Mouse (Mus musculus) midbrain, embryonic 12.5 days (tissue): ENCODE data around the gene Col23a1. TPM values are rescaled to one million over a fixed set of nuclear protein-coding genes. Genes with fewer than 3 reads are reported as not detected.

Source experiments
- ATAC-seq: fragments of 200-750 bp; cut with Nextera tagmentation; 2 replicates; pipeline ENCODE4 v1.8.0; 2017; ENCODE audit warnings: low read depth, moderate TSS enrichment, moderate library complexity; ENCODE audit not compliant: low FRiP score
- H3K27ac ChIP-seq: fragments of 300-500 bp; sonication (generic); replicated peaks from 2 replicates; pipeline ENCODE4 v1.5.1; 2016; ENCODE audit warnings: mild to moderate bottlenecking
- H3K27me3 ChIP-seq: fragments of 300-500 bp; sonication (generic); 2 replicates; pipeline ENCODE4 v1.6.1; 2016; ENCODE audit warnings: mild to moderate bottlenecking
- H3K36me3 ChIP-seq: fragments of 300-500 bp; sonication (generic); 2 replicates; pipeline ENCODE4 v1.6.1; 2016
- H3K4me1 ChIP-seq: fragments of 300-500 bp; sonication (generic); 2 replicates; pipeline ENCODE4 v1.6.1; 2016
- H3K4me2 ChIP-seq: fragments of 300-500 bp; sonication (generic); replicated peaks from 2 replicates; pipeline ENCODE4 v1.6.1; 2016; ENCODE audit warnings: mild to moderate bottlenecking, moderate library complexity
- H3K4me3 ChIP-seq: fragments of 300-500 bp; sonication (generic); 2 replicates; pipeline ENCODE4 v1.5.1; 2016; ENCODE audit warnings: mild to moderate bottlenecking
- H3K9ac ChIP-seq: fragments of 300-500 bp; sonication (generic); replicated peaks from 2 replicates; pipeline ENCODE4 v1.6.1; 2016; ENCODE audit warnings: mild to moderate bottlenecking, moderate library complexity
- H3K9me3 ChIP-seq: fragments of 300-500 bp; sonication (generic); 2 replicates; pipeline ENCODE4 v1.6.1; 2016; ENCODE audit warnings: mild to moderate bottlenecking
- WGBS: fragments of 180-500 bp; shearing (Covaris S2); methylation state at CpG from one replicate; pipeline ENCODE4 v1.1.7; 2016; 5-methylcytosine and 5-hydroxymethylcytosine counted together
- polyA plus RNA-seq: library from polyadenylated mRNA; unstranded; fragments of >200 nt; fragmentation: Nextera tagmentation; extraction: Ambion mirVana; gene quantifications from 2 replicates; pipeline ENCODE4 v1.2.1, GENCODE M21; 2016

The Col23a1 gene
- polyA plus RNA-seq, 1 experiment from 2014 or later, result 18.3 TPM

DNA sequence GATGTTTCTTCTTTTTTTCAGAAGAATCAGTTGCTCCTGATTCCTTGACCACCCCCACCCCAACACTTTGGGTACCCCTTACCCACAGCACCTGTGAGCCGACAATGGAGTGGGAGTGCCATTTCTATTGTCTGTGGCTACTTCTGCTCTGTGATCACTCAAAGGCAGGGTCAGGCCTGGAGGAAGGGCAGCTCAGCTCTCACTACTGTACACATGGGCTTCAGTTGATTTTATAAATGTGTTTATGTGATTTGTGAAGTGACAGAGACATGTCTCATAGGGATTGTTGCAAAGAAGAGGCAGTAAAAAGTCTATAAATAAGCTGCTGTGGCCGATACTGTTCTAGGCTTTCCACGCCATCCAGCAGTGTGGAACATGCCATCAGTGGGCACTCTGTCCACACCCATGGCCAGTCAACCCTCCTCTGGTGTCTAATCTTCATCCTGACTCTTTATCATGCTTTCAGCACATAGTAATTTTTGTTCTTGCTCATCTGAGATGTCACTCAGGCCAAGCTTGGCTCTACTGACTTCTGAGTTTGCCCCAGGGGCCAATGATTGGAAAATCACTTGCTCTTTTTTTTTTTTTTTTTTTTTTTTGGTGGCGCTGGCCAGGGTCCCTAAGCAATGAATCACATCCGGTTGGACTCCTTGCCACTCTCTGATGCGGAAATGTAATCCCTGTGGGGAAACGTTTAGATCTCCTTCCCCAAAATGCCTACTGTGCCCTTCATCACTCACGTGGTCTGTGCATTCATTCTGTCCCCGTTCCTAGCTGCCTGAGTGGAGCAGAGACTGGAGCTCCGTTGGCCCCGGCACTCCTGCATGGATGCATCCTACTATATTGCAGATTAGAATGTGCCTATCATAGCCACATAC lies 40.4 kb downstream of the Col23a1 start:
- H3K9me3 ChIP-seq, result 0 out of 2 replicates have a peak, but pooled peaks cover 3% of the 10 kb centered on the region
- H3K9ac ChIP-seq, result no peak overlapping the region
- H3K4me2 ChIP-seq, result no peak overlapping the region
- no peak for ATAC-seq
- no peaks in the 10 kb centered on the region for H3K27me3 ChIP-seq
- no peak overlapping the region for H3K27ac ChIP-seq
- WGBS, result 88% methylated on average over 11 of the region's 11 CpGs
- H3K4me3 ChIP-seq, result no peak overlapping the region
- no peaks in the 10 kb centered on the region for H3K36me3 ChIP-seq
- no peaks in the 10 kb centered on the region for H3K4me1 ChIP-seq

DNA sequence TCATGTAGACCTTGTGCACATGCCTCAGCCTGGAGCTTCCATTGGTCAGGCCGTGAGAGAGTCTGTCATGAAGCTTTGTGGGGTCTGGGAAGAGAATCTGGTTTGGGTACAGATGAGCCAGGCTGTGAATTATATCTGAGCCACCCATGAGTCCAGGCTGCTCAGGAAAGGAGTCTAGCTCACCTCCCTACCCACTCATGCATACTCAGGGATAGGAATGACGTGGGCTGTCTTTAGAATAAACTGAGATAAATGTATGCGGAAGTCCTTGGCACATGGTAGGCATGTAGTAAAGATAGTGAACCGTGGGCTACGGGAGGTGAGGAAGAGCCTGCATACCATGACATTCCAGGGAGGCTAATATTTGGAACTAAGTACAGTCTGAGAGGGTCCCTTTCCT lies 44.3 kb downstream of the Col23a1 start:
- H3K36me3 ChIP-seq, result no peaks in the 10 kb centered on the region
- ATAC-seq, result no peak
- 0 out of 2 replicates have a peak, but pooled peaks cover 3% of the 10 kb centered on the region for H3K9me3 ChIP-seq
- WGBS, result 81% methylated on average over 5 of the region's 5 CpGs
- no peaks in the 10 kb centered on the region for H3K4me1 ChIP-seq
- no peak overlapping the region for H3K9ac ChIP-seq
- H3K27ac ChIP-seq, result no peak overlapping the region
- no peak overlapping the region for H3K4me3 ChIP-seq
- no peaks in the 10 kb centered on the region for H3K27me3 ChIP-seq
- no peak overlapping the region for H3K4me2 ChIP-seq

DNA sequence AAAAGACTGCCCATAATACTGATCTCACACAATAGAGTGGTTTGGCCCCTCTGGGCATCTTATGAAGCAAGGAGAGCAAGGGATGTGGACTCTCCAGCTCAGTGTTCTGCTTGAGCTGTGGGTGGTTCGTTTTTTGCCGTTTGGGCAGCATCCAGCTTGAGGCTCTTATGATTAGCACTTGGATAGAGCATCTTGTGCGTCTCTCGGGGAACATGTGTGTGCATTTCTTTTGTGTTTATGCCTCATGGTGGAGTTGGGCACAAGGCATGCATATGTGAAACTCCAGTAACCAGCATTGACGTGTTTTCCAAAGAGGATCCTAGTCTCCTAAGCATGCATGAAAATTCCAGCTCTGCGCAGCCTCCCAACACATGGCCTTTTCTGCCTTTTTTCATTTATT lies 47.9 kb downstream of the Col23a1 start:
- H3K4me2 ChIP-seq, result no peak overlapping the region
- WGBS, result 93% methylated on average over 6 of the region's 6 CpGs
- H3K4me3 ChIP-seq, result no peak overlapping the region
- no peaks in the 10 kb centered on the region for H3K27me3 ChIP-seq
- no peaks in the 10 kb centered on the region for H3K4me1 ChIP-seq
- no peak for ATAC-seq
- no peak overlapping the region for H3K9ac ChIP-seq
- H3K36me3 ChIP-seq, result no peaks in the 10 kb centered on the region
- 0 out of 2 replicates have a peak, but pooled peaks cover under 1% of the 10 kb centered on the region for H3K9me3 ChIP-seq
- H3K27ac ChIP-seq, result no peak overlapping the region

DNA sequence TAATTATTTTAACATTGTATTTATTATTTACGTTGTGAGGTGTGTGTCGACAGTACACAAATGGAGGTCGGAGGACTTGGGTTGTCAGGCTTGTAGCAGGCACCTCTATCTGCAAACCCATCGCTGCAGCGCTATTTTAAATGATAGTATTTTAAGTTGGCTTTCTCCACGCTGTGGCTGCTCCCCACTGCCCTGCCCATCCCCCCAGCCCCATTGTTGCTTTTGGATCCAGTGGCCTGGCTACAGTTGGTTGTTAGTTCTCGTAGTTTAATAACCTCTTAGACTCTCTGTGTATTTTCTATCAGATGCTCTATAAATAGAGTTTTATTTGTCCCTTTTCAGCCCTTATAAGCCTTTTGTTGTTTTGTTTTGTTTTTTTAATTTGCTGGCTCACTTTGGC lies 48.7 kb downstream of the Col23a1 start:
- no peak overlapping the region for H3K4me2 ChIP-seq
- no peaks in the 10 kb centered on the region for H3K4me1 ChIP-seq
- no peak overlapping the region for H3K4me3 ChIP-seq
- no peaks in the 10 kb centered on the region for H3K36me3 ChIP-seq
- no peak overlapping the region for H3K9ac ChIP-seq
- no peaks in the 10 kb centered on the region for H3K27me3 ChIP-seq
- 71% methylated on average over 7 of the region's 7 CpGs for WGBS
- no peaks in the 10 kb centered on the region for H3K9me3 ChIP-seq
- H3K27ac ChIP-seq, result no peak overlapping the region
- no peak for ATAC-seq

DNA sequence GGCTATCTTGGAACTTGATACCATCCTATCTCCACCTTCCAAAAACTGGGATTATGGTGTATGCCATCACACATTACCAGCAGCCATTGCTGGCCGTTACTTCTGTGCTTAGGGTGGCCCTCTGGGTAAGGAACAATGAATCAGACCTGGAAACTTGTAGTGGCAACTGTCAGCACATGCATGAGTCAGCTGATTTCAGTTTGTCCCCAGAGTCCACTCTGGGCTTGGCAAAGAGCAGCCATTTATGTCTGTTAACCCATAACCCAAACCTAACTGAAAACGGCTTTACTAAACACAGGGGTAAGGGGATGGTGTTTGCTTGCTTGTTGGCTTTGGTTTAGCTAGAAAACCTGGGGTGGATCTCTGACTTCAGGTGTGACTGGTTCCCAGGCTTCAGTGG lies 51.4 kb downstream of the Col23a1 start:
- Histone ChIP-seq H3K9me3 (no peaks in the 10 kb centered on the region), H3K4me2 (no peak overlapping the region), H3K36me3 (no peaks in the 10 kb centered on the region), H3K4me1 (no peaks in the 10 kb centered on the region), H3K27me3 (no peaks in the 10 kb centered on the region), H3K4me3 (no peak overlapping the region), H3K9ac (no peak overlapping the region), H3K27ac (no peak overlapping the region)
- 65% methylated on average over 2 of the region's 2 CpGs for WGBS
- ATAC-seq, result no peak

DNA sequence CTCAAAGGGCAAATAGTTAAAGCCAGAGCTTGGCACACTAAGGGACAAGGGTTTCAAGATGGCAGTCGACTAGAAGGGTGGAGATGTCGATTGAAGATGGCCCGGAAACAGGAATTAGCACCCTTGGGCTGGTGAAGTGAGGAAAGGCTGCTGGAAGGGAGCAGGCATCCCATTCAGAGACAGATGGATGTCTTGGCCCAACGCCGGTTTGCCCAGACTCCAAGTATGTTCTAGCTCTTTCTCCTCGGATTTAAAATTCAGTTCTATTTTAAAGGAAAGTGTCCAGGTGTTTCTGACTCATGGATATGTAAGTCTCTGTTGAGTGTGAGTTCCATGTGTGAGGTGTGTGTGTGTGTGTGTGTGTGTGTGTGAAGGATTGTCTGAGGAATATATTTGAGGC lies 53.1 kb downstream of the Col23a1 start:
- no peak overlapping the region for H3K27ac ChIP-seq
- no peak overlapping the region for H3K4me3 ChIP-seq
- no peaks in the 10 kb centered on the region for H3K27me3 ChIP-seq
- no peak overlapping the region for H3K4me2 ChIP-seq
- WGBS, result 97% methylated on average over 6 of the region's 6 CpGs
- H3K9me3 ChIP-seq, result no peaks in the 10 kb centered on the region
- no peak for ATAC-seq
- H3K4me1 ChIP-seq, result no peaks in the 10 kb centered on the region
- H3K9ac ChIP-seq, result no peak overlapping the region
- no peaks in the 10 kb centered on the region for H3K36me3 ChIP-seq

DNA sequence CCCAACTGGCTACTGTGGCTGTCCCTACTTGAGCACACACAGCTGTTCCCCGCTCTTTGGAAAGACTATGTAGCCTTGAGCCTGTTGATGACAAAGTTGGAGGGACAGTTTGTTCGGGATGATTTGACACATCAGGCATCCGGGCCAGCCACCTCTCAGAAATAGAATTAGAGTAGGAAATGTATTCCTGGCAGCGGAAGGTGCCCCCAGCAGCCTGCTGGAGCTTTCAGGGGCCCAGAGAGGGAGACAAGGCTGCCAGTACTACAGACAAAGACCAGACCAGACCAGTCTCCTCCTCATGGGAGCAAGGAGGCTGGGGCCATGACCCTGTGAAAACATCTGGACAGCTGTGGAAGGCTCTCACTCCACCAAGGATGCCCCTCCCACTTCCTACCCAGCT lies 53.6 kb downstream of the Col23a1 start:
- Histone ChIP-seq H3K4me2 (no peak overlapping the region), H3K9me3 (no peaks in the 10 kb centered on the region), H3K4me3 (no peak overlapping the region), H3K9ac (no peak overlapping the region), H3K36me3 (no peaks in the 10 kb centered on the region), H3K4me1 (no peaks in the 10 kb centered on the region), H3K27me3 (no peaks in the 10 kb centered on the region), H3K27ac (no peak overlapping the region)
- WGBS, result 83% methylated on average over 4 of the region's 4 CpGs
- no peak for ATAC-seq

DNA sequence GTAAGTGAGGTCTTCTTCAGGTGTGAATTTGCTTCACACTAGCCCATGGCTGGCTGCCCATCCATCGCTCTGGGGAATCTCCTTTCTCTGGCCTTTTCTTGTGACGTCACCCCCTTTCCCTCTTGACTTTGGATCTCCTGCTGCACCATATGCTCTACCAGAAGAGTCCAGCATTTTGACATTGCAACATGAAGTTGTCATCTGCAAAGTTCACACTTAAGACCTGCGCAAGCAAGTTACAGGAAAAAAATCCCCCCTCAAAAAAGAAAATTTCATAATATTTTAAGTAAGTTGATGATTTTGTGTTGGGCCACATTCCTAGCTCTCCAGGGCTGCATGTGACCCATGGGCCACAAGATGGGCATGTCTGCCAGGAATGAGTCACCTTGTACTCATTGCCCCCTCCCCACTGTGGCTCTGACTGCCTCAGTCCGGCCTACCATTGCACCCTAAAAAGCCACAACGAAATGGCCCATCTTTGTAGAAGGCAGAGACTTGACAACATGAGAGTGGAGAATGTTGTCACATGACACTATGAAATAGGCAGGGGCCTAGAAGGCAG lies 54.1 kb downstream of the Col23a1 start:
- Histone ChIP-seq H3K4me2 (no peak overlapping the region), H3K4me3 (no peak overlapping the region), H3K9me3 (no peaks in the 10 kb centered on the region), H3K4me1 (no peaks in the 10 kb centered on the region), H3K9ac (no peak overlapping the region), H3K27ac (no peak overlapping the region), H3K36me3 (no peaks in the 10 kb centered on the region), H3K27me3 (no peaks in the 10 kb centered on the region)
- 92% methylated on average over 5 of the region's 5 CpGs for WGBS
- ATAC-seq, result no peak

DNA sequence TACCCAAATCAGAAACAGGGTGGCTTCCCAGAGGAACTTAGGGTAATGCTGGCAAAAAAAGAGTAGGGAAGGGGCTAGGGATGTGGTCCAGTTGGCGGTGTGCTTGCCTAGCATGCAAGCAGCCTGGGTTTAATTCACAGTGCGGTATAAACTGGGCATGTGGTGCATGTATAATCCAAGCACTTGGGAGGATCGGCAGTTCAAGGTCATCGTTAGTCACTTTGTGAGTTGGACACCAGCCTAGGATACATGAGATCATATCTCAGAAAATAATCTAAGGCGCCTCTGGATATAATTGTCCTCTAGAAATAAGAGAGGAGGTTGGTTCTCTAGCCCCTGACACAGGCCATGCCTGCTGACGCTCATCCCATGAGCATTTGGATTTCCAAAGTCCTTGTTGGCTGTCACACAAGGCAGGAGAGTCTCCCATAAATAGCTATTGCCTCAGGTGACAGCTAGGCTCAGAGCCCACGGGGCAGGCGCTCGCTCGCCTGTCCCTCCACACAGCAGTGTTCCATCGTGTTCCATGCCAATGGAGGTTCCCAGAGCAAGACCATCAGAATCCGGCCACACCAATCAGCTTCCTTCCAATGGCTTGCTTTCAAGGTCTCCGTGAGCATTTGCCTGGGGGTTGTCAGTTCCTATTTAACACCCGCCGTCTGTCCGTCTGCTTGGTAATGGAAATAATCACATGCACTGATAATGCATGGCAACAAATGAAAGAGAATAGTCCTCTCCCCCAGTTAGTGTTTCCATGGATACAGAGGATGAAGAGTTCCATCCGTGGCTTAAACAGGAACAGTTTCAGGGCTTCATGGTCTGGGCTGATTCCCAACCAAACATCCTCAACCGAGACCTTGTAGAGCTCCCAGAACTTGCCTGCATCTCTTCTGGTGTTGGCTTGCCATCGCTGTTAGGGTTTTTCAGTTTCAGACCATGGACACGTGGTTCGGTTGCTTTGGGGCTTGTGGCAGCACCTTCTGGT lies 56.1 kb downstream of the Col23a1 start:
- ATAC-seq, result no peak
- H3K4me1 ChIP-seq, result no peaks in the 10 kb centered on the region
- H3K9me3 ChIP-seq, result no peaks in the 10 kb centered on the region
- H3K27me3 ChIP-seq, result no peaks in the 10 kb centered on the region
- 79% methylated on average over 21 of the region's 21 CpGs for WGBS
- no peaks in the 10 kb centered on the region for H3K36me3 ChIP-seq
- no peak overlapping the region for H3K4me3 ChIP-seq
- no peak overlapping the region for H3K27ac ChIP-seq
- no peak overlapping the region for H3K4me2 ChIP-seq
- H3K9ac ChIP-seq, result no peak overlapping the region

DNA sequence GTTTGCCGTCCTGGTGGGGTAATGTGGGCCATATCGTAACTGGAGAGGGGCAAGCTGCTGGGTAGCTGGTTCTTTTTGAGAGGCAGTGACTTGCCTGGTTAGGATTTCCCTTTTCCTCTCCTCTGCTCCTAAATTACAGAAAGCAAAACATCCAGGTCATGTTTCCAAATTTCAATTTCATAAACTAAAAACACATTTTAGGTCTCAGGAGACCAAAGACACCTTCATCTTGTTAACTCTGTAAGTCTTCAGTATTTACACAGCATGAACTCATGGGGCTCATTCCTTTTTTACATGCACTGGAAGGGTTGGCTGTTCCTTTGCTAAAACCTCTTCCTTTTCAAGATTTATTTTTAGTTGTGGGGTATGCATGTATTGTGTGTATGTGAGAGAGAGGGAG lies 58.0 kb downstream of the Col23a1 start:
- Histone ChIP-seq H3K27me3 (no peaks in the 10 kb centered on the region), H3K9ac (no peak overlapping the region), H3K36me3 (no peaks in the 10 kb centered on the region), H3K4me2 (no peak overlapping the region), H3K9me3 (no peaks in the 10 kb centered on the region), H3K4me1 (no peaks in the 10 kb centered on the region), H3K4me3 (no peak overlapping the region), H3K27ac (no peak overlapping the region)
- no peak for ATAC-seq
- WGBS, result 81% methylated on average over 2 of the region's 2 CpGs

DNA sequence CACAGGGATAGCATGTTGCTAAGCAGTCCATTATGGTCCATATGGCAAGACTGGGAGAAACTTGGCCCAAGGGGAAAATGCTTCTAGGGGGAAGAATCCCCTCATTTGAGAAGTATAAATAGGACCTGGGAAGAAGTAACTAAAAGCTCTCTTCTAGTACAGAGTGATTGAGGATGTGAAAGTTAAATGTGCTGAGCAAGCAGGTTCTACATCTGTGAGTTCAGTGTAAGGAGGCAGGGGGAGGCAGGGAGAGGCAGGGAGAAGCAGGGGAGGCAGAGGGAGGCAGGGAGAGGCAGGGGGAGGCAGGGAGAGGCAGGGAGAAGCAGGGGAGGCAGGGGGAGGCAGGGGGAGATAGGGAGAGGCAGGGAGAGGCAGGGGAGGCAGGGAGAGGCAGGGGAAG lies 59.9 kb downstream of the Col23a1 start:
- no peaks in the 10 kb centered on the region for H3K4me1 ChIP-seq
- no peaks in the 10 kb centered on the region for H3K9me3 ChIP-seq
- no peak overlapping the region for H3K4me3 ChIP-seq
- no peak overlapping the region for H3K4me2 ChIP-seq
- H3K27me3 ChIP-seq, result no peaks in the 10 kb centered on the region
- no peak for ATAC-seq
- no peak overlapping the region for H3K9ac ChIP-seq
- no peaks in the 10 kb centered on the region for H3K36me3 ChIP-seq
- H3K27ac ChIP-seq, result no peak overlapping the region

DNA sequence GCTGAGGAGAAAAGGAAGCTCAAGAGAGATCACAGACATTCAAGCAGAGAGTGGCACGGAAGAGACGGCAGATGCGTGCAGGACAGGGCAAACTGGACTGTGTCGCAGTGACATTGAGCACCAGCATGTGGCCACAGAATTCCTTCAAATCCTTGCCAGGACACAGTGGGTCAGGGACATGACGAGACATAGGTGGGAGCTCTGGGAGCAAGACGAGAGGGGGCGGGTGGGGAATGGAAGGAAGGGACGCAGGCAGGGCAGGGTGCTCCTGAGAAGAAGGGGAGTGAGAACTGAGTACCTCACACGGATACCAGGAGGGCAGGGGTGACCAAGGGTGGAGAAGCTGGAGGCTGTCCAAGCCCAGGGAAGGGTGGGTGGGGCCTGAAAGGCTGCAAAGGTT lies 61.4 kb downstream of the Col23a1 start:
- WGBS, result 84% methylated on average over 9 of the region's 9 CpGs
- H3K27ac ChIP-seq, result no peak overlapping the region
- H3K36me3 ChIP-seq, result no peaks in the 10 kb centered on the region
- no peaks in the 10 kb centered on the region for H3K4me1 ChIP-seq
- H3K27me3 ChIP-seq, result no peaks in the 10 kb centered on the region
- no peak overlapping the region for H3K4me2 ChIP-seq
- H3K4me3 ChIP-seq, result no peak overlapping the region
- H3K9ac ChIP-seq, result no peak overlapping the region
- no peak for ATAC-seq
- no peaks in the 10 kb centered on the region for H3K9me3 ChIP-seq
